Mouse (Mus musculus) heart, postnatal 0 days (tissue): Measurements from ENCODE around the gene Arhgef25. TPM values are rescaled to one million over a fixed set of nuclear protein-coding genes. Genes with fewer than 3 reads are reported as not detected.

Source experiments
- ATAC-seq: fragments of 200-750 bp; cut with Nextera tagmentation; 2 replicates; pipeline ENCODE4 v1.8.0; 2017; ENCODE audit warnings: low read depth, moderate number of reproducible peaks, moderate library complexity; ENCODE audit not compliant: insufficient read depth
- DNase-seq: peaks from one replicate; pipeline ENCODE4 v3.0.0-alpha.2; 2016; ENCODE audit warnings: low spot score
- H3K27ac ChIP-seq: fragments of 300-500 bp; sonication (generic); 2 replicates; pipeline ENCODE4 v1.5.1; 2014; ENCODE audit warnings: low read depth, mild to moderate bottlenecking
- H3K27me3 ChIP-seq: fragments of 300-500 bp; sonication (generic); 2 replicates; pipeline ENCODE4 v1.6.1; 2014; ENCODE audit warnings: low read length, mixed read lengths; ENCODE audit not compliant: control insufficient read depth, insufficient read depth
- H3K36me3 ChIP-seq: fragments of 300-500 bp; sonication (generic); replicated peaks from 2 replicates; pipeline ENCODE4 v1.6.1; 2014; ENCODE audit warnings: low read length, mixed read lengths; ENCODE audit not compliant: control insufficient read depth, insufficient read depth
- H3K4me1 ChIP-seq: fragments of 300-500 bp; sonication (generic); 2 replicates; pipeline ENCODE4 v1.6.1; 2014; ENCODE audit warnings: antibody characterized with exemption; ENCODE audit not compliant: control insufficient read depth, insufficient read depth
- H3K4me2 ChIP-seq: fragments of 300-500 bp; sonication (generic); 2 replicates; pipeline ENCODE4 v1.6.1; 2014; ENCODE audit warnings: low read depth, mild to moderate bottlenecking, low read length, moderate library complexity
- H3K4me3 ChIP-seq: fragments of 300-500 bp; sonication (generic); 2 replicates; pipeline ENCODE4 v1.5.1; 2014; ENCODE audit warnings: low read depth, low read length
- H3K9ac ChIP-seq: fragments of 300-500 bp; sonication (generic); replicated peaks from 2 replicates; pipeline ENCODE4 v1.6.1; 2014; ENCODE audit warnings: low read depth, low read length, mixed read lengths
- H3K9me3 ChIP-seq: fragments of 300-500 bp; sonication (generic); replicated peaks from 2 replicates; pipeline ENCODE4 v1.6.1; 2016; ENCODE audit warnings: low read length; ENCODE audit not compliant: control insufficient read depth
- CTCF ChIP-seq: IDR thresholded peaks from 2 replicates; pipeline ENCODE4 v1.5.1; 2016; ENCODE audit warnings: antibody characterized with exemption, control low read depth, low read depth
- EP300 ChIP-seq: IDR thresholded peaks from 2 replicates; pipeline ENCODE4 v1.6.1; 2016; ENCODE audit warnings: antibody characterized with exemption, low read depth
- WGBS: fragments of 180-500 bp; shearing (Covaris S2); extraction: QIAGEN DNeasy Blood & Tissue Kit; methylation state at CpG from one replicate; pipeline ENCODE4 v1.1.7; 2014; 5-methylcytosine and 5-hydroxymethylcytosine counted together
- polyA plus RNA-seq: library from polyadenylated mRNA; unstranded; fragments of >200 nt; fragmentation: Nextera tagmentation; extraction: Ambion mirVana; gene quantifications from 2 replicates; pipeline ENCODE4 v1.2.1, GENCODE M21; 2015
- total RNA-seq: library from RNA; depleted of rRNA; stranded (reverse); fragments of >200 nt; gene quantifications from 2 replicates; pipeline ENCODE4 v1.2.3, GENCODE M21; 2014; ENCODE audit warnings: low replicate concordance

Gene Arhgef25
- total and polyA plus RNA-seq, 2 experiments from 2014 or later: 10.0 to 44.2 TPM

DNA sequence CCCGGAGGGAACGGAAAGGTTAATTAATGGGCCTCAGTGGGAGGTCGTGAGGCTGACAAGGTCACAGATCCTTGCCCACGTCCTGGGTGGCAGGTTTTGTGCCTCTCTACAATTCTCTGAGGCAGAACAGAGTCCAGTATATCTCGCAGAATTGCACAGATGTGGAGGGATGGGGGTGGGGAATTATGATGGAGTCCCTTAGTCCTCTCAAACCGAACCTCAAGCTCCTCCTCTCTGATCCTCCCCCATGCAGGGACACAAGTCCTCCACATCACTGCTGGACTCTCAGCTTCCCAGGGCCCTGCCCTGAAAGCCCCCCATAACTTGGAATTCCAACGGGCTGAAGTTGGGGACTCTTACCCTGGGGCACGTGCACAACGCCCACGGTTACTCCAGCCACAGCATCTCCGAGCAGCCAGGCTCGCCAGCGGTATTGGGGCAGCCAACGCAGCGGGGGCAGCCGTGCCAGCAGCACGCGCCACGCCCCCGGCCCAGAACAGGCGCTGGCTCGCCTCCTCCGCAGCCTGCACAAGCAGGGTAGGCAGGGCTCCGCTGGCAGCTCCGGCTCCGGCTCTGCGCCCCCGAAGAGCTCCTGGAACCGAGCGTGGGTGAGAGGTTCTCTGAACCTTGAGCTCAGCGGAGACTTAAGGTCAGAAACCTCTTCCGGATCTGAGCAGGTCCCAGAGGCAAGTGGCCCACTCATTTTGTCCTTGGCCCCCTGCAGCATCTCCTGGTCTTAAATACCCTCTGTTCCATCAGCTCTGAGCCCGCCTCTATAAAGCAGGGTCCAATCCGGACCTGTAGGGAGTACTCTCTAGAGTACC lies 9.8 kb downstream of the Arhgef25 start, which contains the start of gene Slc26a10:
Gene Slc26a10 (minus strand): TSS at position 775 of the 824 bp plus-strand sequence.
- ATAC-seq: peak; percentile 39
- peaks cover 8% of the 10 kb centered on the region for H3K4me1 ChIP-seq

DNA sequence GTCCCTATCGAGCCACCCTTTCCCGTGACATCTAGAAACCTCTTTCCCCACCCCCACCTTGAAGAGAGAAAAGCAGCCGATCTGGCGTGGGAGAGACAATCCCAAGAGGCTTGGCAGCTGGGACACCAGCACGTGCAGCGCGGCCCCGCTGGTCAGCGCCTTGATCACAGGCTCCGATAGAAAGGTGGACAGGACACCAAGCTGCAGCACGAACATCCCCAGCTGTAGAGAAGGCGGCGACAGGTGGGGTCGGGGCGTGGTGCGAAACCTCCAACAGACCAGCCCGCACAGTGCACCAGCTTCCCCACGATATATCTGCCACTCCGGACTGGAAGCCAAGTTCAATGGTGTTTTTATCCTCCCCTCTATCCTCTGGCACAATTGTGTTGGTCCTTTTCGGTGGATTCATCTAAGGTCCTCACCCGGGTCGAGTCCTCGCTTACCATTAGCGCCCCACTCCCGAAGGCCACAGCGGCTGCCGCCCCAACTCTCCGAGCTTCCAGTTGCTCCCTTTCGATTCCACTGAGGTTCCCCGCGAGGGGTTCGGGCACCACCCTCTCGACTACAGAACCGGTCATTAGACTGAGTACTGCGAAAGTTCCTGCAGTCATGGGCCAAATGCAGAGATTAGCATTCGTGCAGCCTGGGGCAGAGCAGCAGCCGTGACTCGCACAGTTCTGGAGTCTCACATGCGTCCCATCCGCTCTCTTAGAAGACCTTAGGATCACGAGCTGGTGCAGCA lies 11.4 kb downstream of the Arhgef25 start:
- 5% methylated on average over 41 of the region's 41 CpGs for WGBS

More for the DNA sequence above, 9.8 kb downstream of the Arhgef25 start, which contains the start of gene Slc26a10:
- peaks cover 79% of the 10 kb centered on the region for H3K27me3 ChIP-seq
- no peak for DNase-seq
- H3K36me3 ChIP-seq: 0 out of 2 replicates have a peak, but pooled peaks cover 2% of the 10 kb centered on the region
- 0 out of 2 replicates have a peak within 1 kb of the TSS, but pooled peaks have one; percentile 4 for H3K9ac ChIP-seq
- no peaks in the 10 kb centered on the region for H3K9me3 ChIP-seq
- H3K27ac ChIP-seq: peak within 1 kb of the TSS; percentile 58
- 3% methylated on average over 33 of the region's 34 CpGs for WGBS
- H3K4me3 ChIP-seq: peak within 1 kb of the TSS; percentile 36
- TF ChIP-seq CTCF (no peak), EP300 (no peak)
- H3K4me2 ChIP-seq: peak within 1 kb of the TSS; percentile 65

DNA sequence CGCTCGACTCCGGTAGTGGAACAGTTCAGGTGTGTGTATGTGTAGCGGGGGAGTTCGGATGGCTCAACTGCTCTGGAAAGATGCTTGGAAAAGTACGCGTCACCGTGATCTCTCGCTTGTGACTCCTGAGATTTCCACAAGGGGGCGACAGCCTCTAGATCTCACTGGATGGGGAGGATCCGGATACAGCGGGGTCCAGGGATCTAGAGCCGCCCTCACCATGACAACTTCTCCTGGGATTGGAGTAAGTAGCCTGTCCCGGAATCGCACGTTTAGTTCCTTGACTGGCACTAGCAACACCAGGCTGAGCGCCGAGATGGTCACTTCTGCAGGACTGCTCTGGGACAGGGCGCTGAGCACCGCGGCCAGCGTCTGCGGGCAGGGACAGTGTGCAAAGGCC lies 12.2 kb downstream of the Arhgef25 start:
- Histone ChIP-seq H3K9ac (no peak overlapping the region), H3K27ac (no peak overlapping the region), H3K9me3 (no peaks in the 10 kb centered on the region), H3K4me3 (peak overlapping the region; percentile 36), H3K27me3 (peaks cover 85% of the 10 kb centered on the region), H3K4me2 (peak overlapping the region; percentile 65), H3K4me1 (peaks cover 8% of the 10 kb centered on the region), H3K36me3 (no peaks in the 10 kb centered on the region)
- peak; percentile 51 for ATAC-seq
- peak; percentile 86 for DNase-seq
- TF ChIP-seq CTCF (peak; percentile 93), EP300 (no peak)
- WGBS: 2% methylated on average over 23 of the region's 23 CpGs

More for the DNA sequence above, 11.4 kb downstream of the Arhgef25 start:
- peak overlapping the region; percentile 65 for H3K4me2 ChIP-seq
- peak overlapping the region; percentile 36 for H3K4me3 ChIP-seq
- H3K9me3 ChIP-seq: no peaks in the 10 kb centered on the region
- H3K27ac ChIP-seq: no peak overlapping the region
- DNase-seq: no peak
- H3K36me3 ChIP-seq: no peaks in the 10 kb centered on the region
- H3K27me3 ChIP-seq: peaks cover 87% of the 10 kb centered on the region
- TF ChIP-seq EP300 (no peak), CTCF (no peak)
- peaks cover 8% of the 10 kb centered on the region for H3K4me1 ChIP-seq
- ATAC-seq: no peak
- no peak overlapping the region for H3K9ac ChIP-seq

DNA sequence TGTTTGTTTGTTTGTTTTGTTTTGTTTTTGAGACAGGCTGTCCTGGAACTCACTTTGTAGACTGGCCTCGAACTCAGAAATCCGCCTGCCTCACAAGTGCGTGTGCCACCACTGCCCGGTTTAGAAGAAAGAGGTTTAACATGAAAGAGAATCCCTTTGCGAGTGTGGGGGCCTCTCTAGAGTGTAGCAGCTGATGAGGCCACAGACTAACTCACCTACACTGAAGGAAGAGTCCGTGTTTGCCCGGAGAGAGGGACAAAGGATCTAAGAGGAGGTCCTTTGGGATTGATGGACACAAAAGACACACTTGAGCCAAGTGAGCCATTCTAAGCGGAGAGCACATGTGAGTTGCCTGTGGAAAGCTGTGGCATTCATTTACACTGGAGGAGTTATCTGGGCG lies 12.6 kb downstream of the Arhgef25 start:
- Histone ChIP-seq H3K9ac (no peak overlapping the region), H3K36me3 (no peaks in the 10 kb centered on the region), H3K27ac (no peak overlapping the region), H3K4me3 (no peak overlapping the region), H3K9me3 (no peaks in the 10 kb centered on the region), H3K4me1 (peaks cover 8% of the 10 kb centered on the region), H3K27me3 (peaks cover 83% of the 10 kb centered on the region), H3K4me2 (0 out of 2 replicates have a peak overlapping the region, but pooled peaks have one; percentile 0)
- WGBS: 25% methylated on average over 9 of the region's 9 CpGs
- no peak for TF ChIP-seq EP300
- TF ChIP-seq CTCF: no peak
- ATAC-seq: no peak
- no peak for DNase-seq

DNA sequence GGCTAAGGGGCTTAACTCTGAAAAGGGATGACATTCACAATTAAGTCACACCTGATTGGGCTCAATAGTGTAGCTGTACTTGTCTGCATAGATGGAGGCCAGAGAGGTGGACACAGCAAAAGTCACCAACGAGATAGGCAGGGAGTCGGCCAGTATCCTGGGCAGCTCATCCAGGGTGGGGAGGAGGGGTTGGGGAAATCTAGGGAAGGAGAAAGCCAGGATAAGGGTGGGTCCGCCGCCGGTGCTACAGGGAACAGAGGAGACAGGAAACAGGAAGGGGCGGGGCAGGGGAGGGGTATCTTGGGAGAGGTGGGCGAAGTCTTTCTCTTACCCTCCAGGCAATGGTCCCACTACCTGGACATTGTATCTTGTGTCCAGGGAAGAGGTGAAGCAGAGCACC lies 13.1 kb downstream of the Arhgef25 start:
- Histone ChIP-seq H3K36me3 (no peaks in the 10 kb centered on the region), H3K9me3 (no peaks in the 10 kb centered on the region), H3K4me3 (no peak overlapping the region), H3K4me2 (no peak overlapping the region), H3K4me1 (peaks cover 8% of the 10 kb centered on the region), H3K9ac (no peak overlapping the region), H3K27ac (no peak overlapping the region), H3K27me3 (peaks cover 86% of the 10 kb centered on the region)
- ATAC-seq (no peak), DNase-seq (no peak)
- 7% methylated on average over 7 of the region's 7 CpGs for WGBS
- TF ChIP-seq CTCF: no peak
- TF ChIP-seq EP300: no peak
